Mouse (Mus musculus): ENCODE measurements around the gene Ptprj.
"Not testable (repeated sequence)": the region's sequence is repeated elsewhere in the genome, so short reads cannot be mapped to it uniquely, and the experiment has no call there.

Ptprj gene

GRCm38 (mm10) chr2:90476319-90476718, 104.1 kb downstream of the Ptprj start:
- no peak for DNase-seq

GRCm38 (mm10) chr2:90474593-90475405, 105.6 kb downstream of the Ptprj start:
- peak; percentile 95 for DNase-seq

- no peak for DNase-seq
Measured at GRCm38 (mm10) chr2:90472701-90473100, 107.7 kb downstream of the Ptprj start.

GRCm38 (mm10) chr2:90470122-90470521, 110.3 kb downstream of the Ptprj start:
- no peak for DNase-seq

- DNase-seq = no peak
Measured at GRCm38 (mm10) chr2:90466480-90466879, 114.0 kb downstream of the Ptprj start.

GRCm38 (mm10) chr2:90463735-90464134, 116.7 kb downstream of the Ptprj start:
- no peak for DNase-seq

- no peak for DNase-seq
Measured at GRCm38 (mm10) chr2:90462252-90462651, 118.2 kb downstream of the Ptprj start.

GRCm38 (mm10) chr2:90457946-90458345, 122.5 kb downstream of the Ptprj start:
- no peak for DNase-seq

- DNase-seq = no peak
Measured at GRCm38 (mm10) chr2:90452380-90452779, 128.1 kb downstream of the Ptprj start.

GRCm38 (mm10) chr2:90448967-90449740, 131.3 kb downstream of the Ptprj start:
- DNase-seq = no peak

GRCm38 (mm10) chr2:90443811-90444210, 136.6 kb downstream of the Ptprj start:
- no peak for DNase-seq

- not testable (repeated sequence) for DNase-seq
Measured at GRCm38 (mm10) chr2:90441811-90442210, 138.6 kb downstream of the Ptprj start.

GRCm38 (mm10) chr2:90440169-90440568, 140.3 kb downstream of the Ptprj start:
- not testable (repeated sequence) for DNase-seq

GRCm38 (mm10) chr2:90437453-90437852, 143.0 kb downstream of the Ptprj start:
- DNase-seq = not testable (repeated sequence)

GRCm38 (mm10) chr2:90429782-90430181, 150.7 kb downstream of the Ptprj start:
- DNase-seq = not testable (repeated sequence)

GRCm38 (mm10) chr2:90428988-90429717, 151.3 kb downstream of the Ptprj start:
- DNase-seq = not testable (repeated sequence)

GRCm38 (mm10) chr2:90424937-90425336, 155.5 kb downstream of the Ptprj start:
- DNase-seq = not testable (repeated sequence)

- not testable (repeated sequence) for DNase-seq
Measured at GRCm38 (mm10) chr2:90422282-90422681, 158.2 kb downstream of the Ptprj start.

GRCm38 (mm10) chr2:90414110-90414821, 166.2 kb downstream of the Ptprj start:
- not testable (repeated sequence) for DNase-seq

GRCm38 (mm10) chr2:90398633-90399107, 181.8 kb downstream of the Ptprj start, which contains the start of gene Olfr1274-ps:
TSS of gene Olfr1274-ps (plus strand) at chr2:90398683.
- DNase-seq = not testable (repeated sequence)
